Mouse (Mus musculus): ENCODE measurements at regions not wholly inside any gene's neighbourhood (a gene's known extent, or its start where the extent isn't known, plus 50 kb on each side); places are given as distances from the start of the nearest gene placed in this dataset.

- WGBS = 86% methylated on average over 12 of the region's 12 CpGs
- no peak overlapping the region for H3K9ac ChIP-seq (replicated peaks)
- H3K4me3 ChIP-seq = no peak overlapping the region
- no peak overlapping the region for H3K27ac ChIP-seq (replicated peaks)
- no peaks in the 10 kb centered on the region for H3K4me1 ChIP-seq
- no peak overlapping the region for H3K4me2 ChIP-seq (replicated peaks)
- no peaks in the 10 kb centered on the region for H3K36me3 ChIP-seq
- H3K27me3 ChIP-seq = no peaks in the 10 kb centered on the region
- no peak for ATAC-seq (replicated peaks)
- H3K9me3 ChIP-seq = no peaks in the 10 kb centered on the region
These were observed 52.1 kb upstream of the Zfp637 start for GRCm38 (mm10) chr6:117788580-117789540.

- Histone ChIP-seq H3K36me3 (no peaks in the 10 kb centered on the region), H3K27me3 (no peaks in the 10 kb centered on the region), H3K4me2 (replicated peaks) (no peak overlapping the region), H3K9me3 (no peaks in the 10 kb centered on the region), H3K4me1 (no peaks in the 10 kb centered on the region), H3K4me3 (no peak overlapping the region), H3K9ac (replicated peaks) (no peak overlapping the region), H3K27ac (replicated peaks) (no peak overlapping the region)
- 87% methylated on average over 6 of the region's 6 CpGs for WGBS
- ATAC-seq (replicated peaks) = no peak
These were observed 50.4 kb upstream of the Zfp637 start for GRCm38 (mm10) chr6:117790581-117790980.

Data from forebrain, embryonic 15.5 days (tissue).